Mouse (Mus musculus): ENCODE results near the gene Nid1.
"Not testable (repeated sequence)": the region's sequence is repeated elsewhere in the genome, so short reads cannot be mapped to it uniquely, and the experiment has no call there.

Nid1 gene

GRCm38 (mm10) chr13:13437460-13438015 is at the start of gene Nid1:
Gene Nid1, plus strand, starts transcription at chr13:13437551.
- DNase-seq (ENCODE audit: low read depth): not testable (repeated sequence)

- DNase-seq (ENCODE audit: low read depth): not testable (repeated sequence)
Observed at GRCm38 (mm10) chr13:13393228-13394095, 43.9 kb upstream of the Nid1 start, which contains the start of gene Gpr137b. Gene Gpr137b, minus strand, starts transcription at chr13:13394014.

GRCm38 (mm10) chr13:13394096-13394395 is 43.3 kb upstream of the Nid1 start:
- not testable (repeated sequence) for DNase-seq (ENCODE audit: low read depth)

GRCm38 (mm10) chr13:13400851-13401250 is 36.5 kb upstream of the Nid1 start:
- DNase-seq (ENCODE audit: low read depth): not testable (repeated sequence)

- not testable (repeated sequence) for DNase-seq (ENCODE audit: low read depth)
Observed at GRCm38 (mm10) chr13:13402818-13403217, 34.5 kb upstream of the Nid1 start.

- DNase-seq (ENCODE audit: low read depth): not testable (repeated sequence)
Observed at GRCm38 (mm10) chr13:13403366-13403765, 34.0 kb upstream of the Nid1 start.

GRCm38 (mm10) chr13:13403839-13404238 is 33.5 kb upstream of the Nid1 start:
- not testable (repeated sequence) for DNase-seq (ENCODE audit: low read depth)

- not testable (repeated sequence) for DNase-seq (ENCODE audit: low read depth)
Observed at GRCm38 (mm10) chr13:13404517-13405155, 32.7 kb upstream of the Nid1 start.

GRCm38 (mm10) chr13:13405511-13405910 is 31.8 kb upstream of the Nid1 start:
- DNase-seq (ENCODE audit: low read depth): not testable (repeated sequence)

GRCm38 (mm10) chr13:13414206-13414605 is 23.1 kb upstream of the Nid1 start:
- DNase-seq (ENCODE audit: low read depth): no peak

GRCm38 (mm10) chr13:13415120-13416006 is 22.0 kb upstream of the Nid1 start:
- DNase-seq (ENCODE audit: low read depth): not testable (repeated sequence)

GRCm38 (mm10) chr13:13416007-13416337 is 21.4 kb upstream of the Nid1 start:
- DNase-seq (ENCODE audit: low read depth): not testable (repeated sequence)

GRCm38 (mm10) chr13:13418859-13419258 is 18.5 kb upstream of the Nid1 start:
- DNase-seq (ENCODE audit: low read depth): not testable (repeated sequence)

- not testable (repeated sequence) for DNase-seq (ENCODE audit: low read depth)
Observed at GRCm38 (mm10) chr13:13423301-13423700, 14.1 kb upstream of the Nid1 start.

- DNase-seq (ENCODE audit: low read depth): not testable (repeated sequence)
Observed at GRCm38 (mm10) chr13:13436161-13436560, 1.2 kb upstream of the Nid1 start.

GRCm38 (mm10) chr13:13438112-13438953 is 982 bp downstream of the Nid1 start:
- DNase-seq (ENCODE audit: low read depth): not testable (repeated sequence)

- DNase-seq (ENCODE audit: low read depth): not testable (repeated sequence)
Observed at GRCm38 (mm10) chr13:13445601-13446000, 8.2 kb downstream of the Nid1 start.

- not testable (repeated sequence) for DNase-seq (ENCODE audit: low read depth)
Observed at GRCm38 (mm10) chr13:13446711-13447443, 9.5 kb downstream of the Nid1 start.

- DNase-seq (ENCODE audit: low read depth): not testable (repeated sequence)
Observed at GRCm38 (mm10) chr13:13449981-13450380, 12.6 kb downstream of the Nid1 start.

- not testable (repeated sequence) for DNase-seq (ENCODE audit: low read depth)
Observed at GRCm38 (mm10) chr13:13450931-13451330, 13.6 kb downstream of the Nid1 start.
